Mouse (Mus musculus) lung, adult 2 months (tissue): Measurements from ENCODE around the gene Cenpo.

Experiments
- CTCF ChIP-seq: fragments of 200-500 bp; IDR thresholded peaks from 2 replicates; pipeline ENCODE4 v1.5.1; 2011; ENCODE audit warnings: mild to moderate bottlenecking, low read length, control low read depth; ENCODE audit not compliant: insufficient read depth
- POLR2A ChIP-seq: fragments of 200-500 bp; IDR thresholded peaks from 2 replicates; pipeline ENCODE4 v1.6.1; 2011; ENCODE audit warnings: low read depth, mild to moderate bottlenecking, control low read depth, low read length, borderline replicate concordance; ENCODE audit errors: extremely low read depth

DNA sequence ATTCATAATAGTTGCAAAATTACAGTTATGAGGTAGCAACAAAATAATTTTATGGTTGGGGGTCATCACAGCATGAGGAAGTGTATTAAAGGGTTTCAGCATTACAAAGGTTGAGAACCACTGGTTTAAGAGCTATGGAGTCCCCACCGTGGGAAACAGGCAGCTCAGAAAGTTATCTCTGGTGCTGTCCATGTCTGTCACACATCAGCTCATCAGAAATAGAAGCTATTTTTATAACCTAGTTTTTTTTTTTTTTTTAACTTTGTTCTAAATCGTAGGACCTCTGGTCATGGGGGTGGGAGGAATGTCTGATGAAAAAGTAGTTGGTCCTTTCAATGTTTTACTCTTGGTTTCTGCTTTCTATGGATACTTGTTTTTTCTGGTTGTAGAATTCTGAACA, 9.7 kb upstream of the Cenpo start:
- TF ChIP-seq POLR2A = no peak
- TF ChIP-seq CTCF = no peak
